Mouse (Mus musculus) E14TG2a.4 (cell line): ENCODE measurements around the gene Prkg1.

Source experiments
- CTCF ChIP-seq: conservative IDR thresholded peaks from 2 replicates; pipeline ENCODE4 v1.5.1; 2014; ENCODE audit warnings: low read length
- NANOG ChIP-seq: IDR thresholded peaks from 2 replicates; pipeline ENCODE4 v1.6.1; 2014; ENCODE audit warnings: borderline replicate concordance, low read length, mixed read lengths
- POU5F1 ChIP-seq: IDR thresholded peaks from 2 replicates; pipeline ENCODE4 v1.6.1; 2014; ENCODE audit warnings: low read length, borderline replicate concordance

DNA sequence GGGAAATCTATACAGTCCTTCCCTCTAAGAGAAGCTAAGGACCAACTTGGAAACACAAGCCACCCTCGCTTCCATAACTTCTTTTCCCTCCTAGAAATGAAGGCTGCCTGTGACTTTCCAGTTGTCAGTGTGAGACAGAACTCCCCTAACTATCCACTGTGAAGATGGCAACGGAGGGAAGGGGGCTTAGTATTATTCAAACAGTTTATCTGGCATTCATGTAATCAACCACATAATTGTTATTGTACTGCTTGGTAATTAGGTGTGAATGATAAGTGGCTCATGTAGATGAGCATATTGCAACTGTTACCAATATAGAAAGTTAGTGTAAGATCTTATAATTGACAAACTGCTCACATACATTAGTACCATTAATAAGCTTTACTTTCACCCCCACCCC lies 333.4 kb downstream of the Prkg1 start:
- TF ChIP-seq CTCF (no peak), POU5F1 (no peak), NANOG (no peak)
